Mouse (Mus musculus) MEL (cell line): ENCODE measurements around the gene Il17ra. TPM values are rescaled to one million over a fixed set of nuclear protein-coding genes. Genes with fewer than 3 reads are reported as not detected.

Experiments used
- DNase-seq: peaks from one replicate; pipeline ENCODE4 v3.0.0; 2011; ENCODE audit warnings: low read depth, low spot score
- H3K27ac ChIP-seq: 2 replicates; pipeline ENCODE4 v1.5.1; 2012; ENCODE audit warnings: low read depth, mild to moderate bottlenecking, control low read depth, low read length, moderate library complexity; ENCODE audit not compliant: control insufficient read depth
- H3K27me3 ChIP-seq, 2 experiments: fragments of 150-350 bp in 1 of 2; sonication (generic) in 1 of 2; 2 replicates each; pipeline ENCODE4 v1.6.1; 2012; ENCODE audit warnings: low read length in 2 of 2, mild to moderate bottlenecking in 2 of 2, improper control_type of control experiment in 1 of 2, moderate library complexity in 1 of 2; ENCODE audit not compliant: insufficient read depth in 2 of 2, control insufficient read depth in 1 of 2
- H3K36me3 ChIP-seq, 2 experiments: 2 replicates each; pipeline ENCODE4 v1.6.1; 2012 to 2014; ENCODE audit warnings: low read length in 2 of 2, improper control_type of control experiment in 1 of 2, inconsistent platforms in 1 of 2, mild to moderate bottlenecking in 1 of 2; ENCODE audit not compliant: insufficient read depth in 2 of 2, control insufficient read depth in 1 of 2
- H3K4me1 ChIP-seq, 2 experiments: fragments of 150-350 bp in 1 of 2; sonication (generic) in 1 of 2; 2 replicates each; pipeline ENCODE4 v1.6.1; 2012; ENCODE audit warnings: low read length in 2 of 2, improper control_type of control experiment in 1 of 2, mild to moderate bottlenecking in 1 of 2; ENCODE audit not compliant: insufficient read depth in 2 of 2, control insufficient read depth in 1 of 2
- H3K4me3 ChIP-seq, 2 experiments: fragments of 150-350 bp in 1 of 2; sonication (generic) in 1 of 2; 2 replicates each; pipeline ENCODE4 v1.5.1; 2012; ENCODE audit warnings: low read depth in 2 of 2, low read length in 2 of 2, mild to moderate bottlenecking in 2 of 2, moderate library complexity in 2 of 2, control low read depth in 1 of 2, improper control_type of control experiment in 1 of 2; ENCODE audit not compliant: control insufficient read depth in 1 of 2, insufficient read depth in 1 of 2
- H3K79me2 ChIP-seq: 2 replicates; pipeline ENCODE4 v1.6.1; 2012; ENCODE audit warnings: mild to moderate bottlenecking, low read length, moderate library complexity; ENCODE audit not compliant: control insufficient read depth, poor library complexity, insufficient read depth
- H3K9ac ChIP-seq: 2 replicates; pipeline ENCODE4 v1.6.1; 2012; ENCODE audit warnings: low read depth, mild to moderate bottlenecking, control low read depth, low read length, moderate library complexity; ENCODE audit not compliant: control insufficient read depth, poor library complexity, severe bottlenecking
- H3K9me3 ChIP-seq: fragments of 150-350 bp; sonication (generic); replicated peaks from 2 replicates; pipeline ENCODE4 v1.6.1; 2012; ENCODE audit warnings: mild to moderate bottlenecking, low read length, improper control_type of control experiment, moderate library complexity; ENCODE audit not compliant: insufficient read depth
- BHLHE40 ChIP-seq: IDR thresholded peaks from 2 replicates; pipeline ENCODE4 v1.6.1; 2012; ENCODE audit warnings: low read depth, mild to moderate bottlenecking, inconsistent platforms, low read length, improper control_type of control experiment, borderline replicate concordance
- CHD2 ChIP-seq: IDR thresholded peaks from 2 replicates; pipeline ENCODE4 v1.6.1; 2011; ENCODE audit warnings: low read length, improper control_type of control experiment
- CTCF ChIP-seq, 3 experiments: IDR thresholded peaks in 2 of 3; conservative IDR thresholded peaks in 1 of 3; 2 replicates each; pipeline ENCODE4 v1.5.1; 2011 to 2012; ENCODE audit warnings: low read length in 3 of 3, low read depth in 2 of 3, mild to moderate bottlenecking in 2 of 3, improper control_type of control experiment in 1 of 3, inconsistent platforms in 1 of 3, mixed read lengths in 1 of 3, moderate library complexity in 1 of 3; ENCODE audit not compliant: control insufficient read depth in 1 of 3, insufficient read depth in 1 of 3, poor library complexity in 1 of 3, severe bottlenecking in 1 of 3
- E2F4 ChIP-seq: IDR thresholded peaks from 2 replicates; pipeline ENCODE4 v1.6.1; 2011; ENCODE audit warnings: low read depth, low read length, improper control_type of control experiment, borderline replicate concordance
- EP300 ChIP-seq, 2 experiments: IDR thresholded peaks; 2 replicates each; pipeline ENCODE4 v1.6.1; 2011; ENCODE audit warnings: improper control_type of control experiment in 2 of 2, low read length in 2 of 2, low read depth in 1 of 2, mild to moderate bottlenecking in 1 of 2
- ETS1 ChIP-seq: IDR thresholded peaks from 2 replicates; pipeline ENCODE4 v1.6.1; 2012; ENCODE audit warnings: low read depth, mild to moderate bottlenecking, inconsistent platforms, low read length, improper control_type of control experiment, moderate library complexity
- GABPA ChIP-seq: IDR thresholded peaks from 2 replicates; pipeline ENCODE4 v1.6.1; 2012; ENCODE audit warnings: low read depth, mild to moderate bottlenecking, inconsistent platforms, low read length, improper control_type of control experiment, moderate library complexity
- HCFC1 ChIP-seq: IDR thresholded peaks from 2 replicates; pipeline ENCODE4 v1.6.1; 2012; ENCODE audit warnings: low read depth, mild to moderate bottlenecking, inconsistent platforms, low read length, improper control_type of control experiment, moderate library complexity
- JUND ChIP-seq: IDR thresholded peaks from 2 replicates; pipeline ENCODE4 v1.6.1; 2011; ENCODE audit warnings: low read depth, mild to moderate bottlenecking, improper control_type of control experiment, low read length
- KAT2A ChIP-seq: conservative IDR thresholded peaks from 2 replicates; pipeline ENCODE4 v1.6.1; 2012; ENCODE audit warnings: low read depth, low read length, improper control_type of control experiment, inconsistent platforms
- MAX ChIP-seq: IDR thresholded peaks from 2 replicates; pipeline ENCODE4 v1.6.1; 2011; ENCODE audit warnings: low read length, improper control_type of control experiment
- MAZ ChIP-seq: IDR thresholded peaks from 2 replicates; pipeline ENCODE4 v1.6.1; 2012; ENCODE audit warnings: low read depth, mild to moderate bottlenecking, inconsistent platforms, low read length, improper control_type of control experiment
- MEF2A ChIP-seq: IDR thresholded peaks from 2 replicates; pipeline ENCODE4 v1.6.1; 2014; ENCODE audit warnings: low read depth, mild to moderate bottlenecking, inconsistent platforms, low read length, improper control_type of control experiment; ENCODE audit not compliant: poor library complexity, insufficient replicate concordance, severe bottlenecking; ENCODE audit errors: extremely low read depth
- MXI1 ChIP-seq: IDR thresholded peaks from 2 replicates; pipeline ENCODE4 v1.6.1; 2011; ENCODE audit warnings: mild to moderate bottlenecking, low read depth, low read length, improper control_type of control experiment
- POLR2A ChIP-seq, 2 experiments: IDR thresholded peaks; 2 replicates each; pipeline ENCODE4 v1.6.1; 2011 to 2012; ENCODE audit warnings: low read length in 2 of 2, mild to moderate bottlenecking in 2 of 2, control low read depth in 1 of 2, improper control_type of control experiment in 1 of 2, low read depth in 1 of 2, moderate library complexity in 1 of 2; ENCODE audit not compliant: control insufficient read depth in 1 of 2, insufficient read depth in 1 of 2, poor library complexity in 1 of 2
- POLR2AphosphoS2 ChIP-seq: IDR thresholded peaks from 2 replicates; pipeline ENCODE4 v1.6.1; 2011; ENCODE audit warnings: low read length, improper control_type of control experiment
- RCOR1 ChIP-seq: IDR thresholded peaks from 2 replicates; pipeline ENCODE4 v1.6.1; 2012; ENCODE audit warnings: low read depth, mild to moderate bottlenecking, inconsistent platforms, low read length, improper control_type of control experiment
- SIN3A ChIP-seq: IDR thresholded peaks from 2 replicates; pipeline ENCODE4 v1.6.1; 2012; ENCODE audit warnings: low read length, improper control_type of control experiment, inconsistent platforms
- SMC3 ChIP-seq: IDR thresholded peaks from 2 replicates; pipeline ENCODE4 v1.6.1; 2011; ENCODE audit warnings: low read depth, low read length, improper control_type of control experiment
- UBTF ChIP-seq: IDR thresholded peaks from 2 replicates; pipeline ENCODE4 v1.6.1; 2012; ENCODE audit warnings: low read depth, mild to moderate bottlenecking, inconsistent platforms, low read length, improper control_type of control experiment, moderate library complexity, borderline replicate concordance; ENCODE audit not compliant: insufficient read depth
- USF1 ChIP-seq: IDR thresholded peaks from 2 replicates; pipeline ENCODE4 v1.6.1; 2014; ENCODE audit warnings: low read depth, mild to moderate bottlenecking, inconsistent platforms, low read length, improper control_type of control experiment, moderate library complexity
- USF2 ChIP-seq, 2 experiments: IDR thresholded peaks; 2 replicates each; pipeline ENCODE4 v1.6.1; 2011 to 2012; ENCODE audit warnings: improper control_type of control experiment in 2 of 2, low read length in 2 of 2, borderline replicate concordance in 1 of 2, inconsistent platforms in 1 of 2, low read depth in 1 of 2, mild to moderate bottlenecking in 1 of 2; ENCODE audit not compliant: insufficient read depth in 1 of 2
- ZC3H11A ChIP-seq: IDR thresholded peaks from 2 replicates; pipeline ENCODE4 v1.6.1; 2012; ENCODE audit warnings: low read depth, mild to moderate bottlenecking, inconsistent platforms, low read length, improper control_type of control experiment
- ZKSCAN1 ChIP-seq: IDR thresholded peaks from 2 replicates; pipeline ENCODE4 v1.6.1; 2012; ENCODE audit warnings: low read depth, mild to moderate bottlenecking, inconsistent platforms, low read length, improper control_type of control experiment, moderate library complexity
- ZNF384 ChIP-seq: IDR thresholded peaks from 2 replicates; pipeline ENCODE4 v1.6.1; 2012; ENCODE audit warnings: low read depth, mild to moderate bottlenecking, inconsistent platforms, low read length, improper control_type of control experiment
- polyA plus RNA-seq, 2 experiments: library from polyadenylated mRNA; stranded (reverse) in 1 of 2; unstranded in 1 of 2; fragments of >175 nt in 1 of 2; fragments of >200 nt in 1 of 2; gene quantifications; 2 replicates each; pipeline versions ENCODE4 v1.2.1 to v1.2.4; 2012; ENCODE audit warnings: low replicate concordance in 2 of 2, low read depth in 1 of 2; ENCODE audit not compliant: insufficient read length in 2 of 2, insufficient read depth in 1 of 2, missing spikeins in 1 of 2
- total RNA-seq: library from RNA; depleted of rRNA; stranded (reverse); fragments of 300-350 nt; gene quantifications from 2 replicates; pipeline ENCODE4 v1.2.3, GENCODE M21; 2012

Il17ra gene
- total and polyA plus RNA-seq, 3 experiments: 18.0 to 43.3 TPM; not detected in 1

GRCm38 (mm10) chr6:120479302-120479701 is 16.3 kb downstream of the Il17ra start:
- H3K36me3 ChIP-seq: peaks cover 5 to 10% of the 10 kb centered on the region in 2 experiments

GRCm38 (mm10) chr6:120480361-120480760 is 17.3 kb downstream of the Il17ra start:
- Histone ChIP-seq H3K4me3 (no peak overlapping the region), H3K9me3 (no peaks in the 10 kb centered on the region), H3K79me2 (no peaks in the 10 kb centered on the region), H3K9ac (no peak overlapping the region), H3K27me3 (no peaks in the 10 kb centered on the region), H3K27ac (no peak overlapping the region), H3K4me1 (peaks cover 6 to 8% of the 10 kb centered on the region in 2 experiments), H3K36me3 (peaks cover 10 to 13% of the 10 kb centered on the region in 2 experiments)
- TF ChIP-seq SMC3 (no peak), UBTF (no peak), USF1 (no peak), POLR2AphosphoS2 (no peak), BHLHE40 (no peak), KAT2A (no peak), CHD2 (no peak), MEF2A (no peak), ETS1 (no peak)
- no peak for DNase-seq

More at GRCm38 (mm10) chr6:120479302-120479701, 16.3 kb downstream of the Il17ra start:
- Histone ChIP-seq H3K4me1 (no peaks in the 10 kb centered on the region; a peak in 1 of 4 replicates), H3K79me2 (no peaks in the 10 kb centered on the region), H3K9me3 (no peaks in the 10 kb centered on the region), H3K27ac (no peak overlapping the region)
- no peak for TF ChIP-seq MXI1
- TF ChIP-seq, all 39 proteins: peak for 0
- H3K4me3 ChIP-seq: no peak overlapping the region
- H3K27me3 ChIP-seq: no peaks in the 10 kb centered on the region
- H3K9ac ChIP-seq: no peak overlapping the region
- no peak for DNase-seq

GRCm38 (mm10) chr6:120481538-120481937 is 18.5 kb downstream of the Il17ra start:
- Histone ChIP-seq H3K4me1 (peaks cover 9 to 18% of the 10 kb centered on the region in 2 experiments), H3K36me3 (peaks cover 2 to 18% of the 10 kb centered on the region in 2 experiments), H3K4me3 (no peak overlapping the region), H3K79me2 (no peaks in the 10 kb centered on the region), H3K9me3 (no peaks in the 10 kb centered on the region), H3K27ac (no peak overlapping the region), H3K27me3 (no peaks in the 10 kb centered on the region), H3K9ac (no peak overlapping the region)
- peak; percentile 58 for DNase-seq
- TF ChIP-seq CTCF (IDR thresholded peaks at IDR 0.05 in 2 of 3, conservative IDR thresholded peaks at IDR 0.05 in 1 of 3; ENCODE audit: control insufficient read depth in 1 of 3, insufficient read depth in 1 of 3, low read depth in 2 of 3, low read length in 3 of 3, poor library complexity in 1 of 3, severe bottlenecking in 1 of 3) (peak; percentile 43 to 60 (median 59)), E2F4 (no peak), POLR2A (IDR thresholded peaks at IDR 0.05; ENCODE audit: control insufficient read depth in 1 of 2, insufficient read depth in 1 of 2, low read depth in 1 of 2, low read length in 2 of 2, poor library complexity in 1 of 2) (no peak), ZNF384 (no peak), ZKSCAN1 (no peak), ZC3H11A (0 out of 2 replicates have a peak, but pooled peaks have one; percentile 8), POLR2AphosphoS2 (no peak), MAX (no peak), KAT2A (no peak), CHD2 (no peak), GABPA (no peak), MAZ (no peak), SMC3 (peak; percentile 40), JUND (no peak), USF2 (IDR thresholded peaks at IDR 0.05; ENCODE audit: borderline replicate concordance in 1 of 2, insufficient read depth in 1 of 2, low read depth in 1 of 2, low read length in 2 of 2) (no peak), SIN3A (no peak), RCOR1 (no peak), USF1 (no peak), EP300 (IDR thresholded peaks at IDR 0.05; ENCODE audit: low read depth in 1 of 2, low read length in 2 of 2) (no peak), HCFC1 (no peak), MEF2A (no peak)
